Mouse (Mus musculus): Measurements from ENCODE around the gene Plxnc1. TPM values are rescaled to one million over a fixed set of nuclear protein-coding genes. Genes with fewer than 3 reads are reported as not detected.

Gene Plxnc1
- polyA plus RNA-seq, 1 experiment from 2014 or later, result 3.9 TPM

- peak overlapping the region; percentile 48; the same call in 1 of the 2 replicates for H3K27ac ChIP-seq (ENCODE audit: low read depth, low read length)
- WGBS, result 57% methylated on average over 6 of the region's 6 CpGs
- H3K9ac ChIP-seq (ENCODE audit: low read depth, low read length), result no peak overlapping the region
- no peaks in the 10 kb centered on the region for H3K9me3 ChIP-seq (ENCODE audit: control insufficient read depth, low read length)
- no peak overlapping the region for H3K4me3 ChIP-seq (ENCODE audit: low read length)
- peaks cover 6% of the 10 kb centered on the region; the same call in 1 of the 2 replicates for H3K4me1 ChIP-seq (ENCODE audit: control insufficient read depth, insufficient read depth, low read length)
- H3K36me3 ChIP-seq (ENCODE audit: control insufficient read depth, insufficient read depth, low read length), result no peaks in the 10 kb centered on the region
- H3K27me3 ChIP-seq (ENCODE audit: control insufficient read depth, insufficient read depth, low read length), result no peaks in the 10 kb centered on the region
- H3K4me2 ChIP-seq (replicated peaks; ENCODE audit: low read depth, low read length), result no peak overlapping the region
- ATAC-seq (ENCODE audit: low FRiP score, low TSS enrichment), result peak; percentile 63; the same call in 1 of the 2 replicates
Measured at GRCm38 (mm10) chr10:94829407-94829806, 115.2 kb downstream of the Plxnc1 start.

DNA sequence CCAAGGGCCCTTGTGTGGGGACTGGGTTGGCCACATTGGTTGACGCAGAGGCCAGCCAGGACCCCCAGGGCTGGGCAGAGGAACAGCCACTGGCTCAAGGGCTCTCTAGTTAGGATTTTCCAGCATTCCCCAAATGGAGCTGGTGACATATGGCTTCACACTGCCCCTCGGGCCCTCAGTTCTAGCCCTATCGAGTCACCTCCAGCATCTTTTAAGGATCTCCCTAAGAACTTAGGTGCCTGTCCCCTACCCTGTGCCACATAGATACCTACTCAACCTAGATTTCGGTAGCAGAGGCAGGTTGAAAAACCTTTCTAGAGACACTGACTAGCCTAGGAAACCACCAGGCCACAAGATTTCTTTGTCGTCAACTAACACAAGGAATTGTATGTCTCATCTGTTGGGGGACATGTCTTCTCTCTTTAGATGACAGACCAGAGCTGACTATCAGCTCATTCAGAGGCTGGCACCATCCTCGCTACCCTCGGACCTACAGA, 115.9 kb downstream of the Plxnc1 start:
- 90% methylated on average over 7 of the region's 7 CpGs for WGBS
- H3K4me2 ChIP-seq (replicated peaks; ENCODE audit: low read depth, low read length), result no peak overlapping the region
- H3K27ac ChIP-seq (ENCODE audit: low read depth, low read length), result no peak overlapping the region
- no peak overlapping the region for H3K4me3 ChIP-seq (ENCODE audit: low read length)
- ATAC-seq (ENCODE audit: low FRiP score, low TSS enrichment), result no peak
- peaks cover 11% of the 10 kb centered on the region; the same call in 1 of the 2 replicates for H3K4me1 ChIP-seq (ENCODE audit: control insufficient read depth, insufficient read depth, low read length)
- no peaks in the 10 kb centered on the region for H3K36me3 ChIP-seq (ENCODE audit: control insufficient read depth, insufficient read depth, low read length)
- H3K27me3 ChIP-seq (ENCODE audit: control insufficient read depth, insufficient read depth, low read length), result no peaks in the 10 kb centered on the region
- no peaks in the 10 kb centered on the region for H3K9me3 ChIP-seq (ENCODE audit: control insufficient read depth, low read length)
- no peak overlapping the region for H3K9ac ChIP-seq (ENCODE audit: low read depth, low read length)

- H3K4me2 ChIP-seq (replicated peaks; ENCODE audit: low read depth, low read length), result no peak overlapping the region
- no peak overlapping the region for H3K9ac ChIP-seq (ENCODE audit: low read depth, low read length)
- H3K36me3 ChIP-seq (ENCODE audit: control insufficient read depth, insufficient read depth, low read length), result no peaks in the 10 kb centered on the region
- peaks cover 13% of the 10 kb centered on the region; the same call in 1 of the 2 replicates for H3K4me1 ChIP-seq (ENCODE audit: control insufficient read depth, insufficient read depth, low read length)
- H3K27ac ChIP-seq (ENCODE audit: low read depth, low read length), result no peak overlapping the region
- ATAC-seq (ENCODE audit: low FRiP score, low TSS enrichment), result no peak
- 77% methylated on average over 14 of the region's 14 CpGs for WGBS
- no peak overlapping the region for H3K4me3 ChIP-seq (ENCODE audit: low read length)
- no peaks in the 10 kb centered on the region for H3K9me3 ChIP-seq (ENCODE audit: control insufficient read depth, low read length)
- H3K27me3 ChIP-seq (ENCODE audit: control insufficient read depth, insufficient read depth, low read length), result no peaks in the 10 kb centered on the region
Measured at GRCm38 (mm10) chr10:94827890-94828733, 116.5 kb downstream of the Plxnc1 start.

DNA sequence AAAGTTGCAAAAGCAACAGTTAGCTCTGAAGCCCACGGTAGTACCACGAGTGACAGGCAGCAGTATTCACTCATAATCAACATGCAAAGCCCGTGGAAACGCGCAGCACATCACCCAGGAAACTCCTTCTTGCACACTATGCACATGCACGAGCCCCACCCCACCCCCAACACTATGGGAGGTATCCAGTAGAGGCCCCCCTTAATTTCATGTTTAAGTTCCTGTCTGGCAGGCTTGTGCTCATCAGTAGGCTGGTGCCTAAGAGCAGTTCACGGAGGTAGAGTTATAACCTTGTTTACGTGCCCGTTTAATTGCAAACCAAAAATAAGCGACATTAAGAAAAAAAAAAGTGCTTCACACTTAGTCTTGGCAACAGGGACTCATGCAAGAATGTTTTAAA, 117.3 kb downstream of the Plxnc1 start:
- H3K27ac ChIP-seq (ENCODE audit: low read depth, low read length), result no peak overlapping the region
- no peaks in the 10 kb centered on the region for H3K36me3 ChIP-seq (ENCODE audit: control insufficient read depth, insufficient read depth, low read length)
- H3K4me1 ChIP-seq (ENCODE audit: control insufficient read depth, insufficient read depth, low read length), result peaks cover 13% of the 10 kb centered on the region; the same call in 1 of the 2 replicates
- no peaks in the 10 kb centered on the region for H3K9me3 ChIP-seq (ENCODE audit: control insufficient read depth, low read length)
- H3K27me3 ChIP-seq (ENCODE audit: control insufficient read depth, insufficient read depth, low read length), result no peaks in the 10 kb centered on the region
- H3K4me3 ChIP-seq (ENCODE audit: low read length), result no peak overlapping the region
- 89% methylated on average over 10 of the region's 10 CpGs for WGBS
- no peak for ATAC-seq (ENCODE audit: low FRiP score, low TSS enrichment)
- no peak overlapping the region for H3K9ac ChIP-seq (ENCODE audit: low read depth, low read length)
- no peak overlapping the region for H3K4me2 ChIP-seq (replicated peaks; ENCODE audit: low read depth, low read length)

DNA sequence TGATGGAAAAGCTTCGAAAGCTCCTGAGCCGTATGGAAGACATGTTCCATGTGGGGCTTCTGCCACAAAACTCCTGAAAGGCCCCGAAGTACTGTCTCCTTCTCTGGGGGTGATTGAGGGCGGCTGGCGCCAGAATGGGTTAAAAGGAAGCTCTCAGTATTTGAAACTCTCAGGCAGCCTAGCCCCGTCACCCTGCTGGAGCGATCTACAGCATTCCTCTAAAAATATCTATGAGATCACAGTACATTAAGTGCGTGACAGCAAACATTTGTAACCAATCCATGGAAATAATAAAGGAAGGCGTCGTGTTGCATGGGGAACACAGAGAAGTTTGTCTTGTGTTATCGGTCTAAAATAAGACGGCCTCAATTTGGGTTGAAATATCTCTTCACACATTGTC, 118.2 kb downstream of the Plxnc1 start:
- peaks cover 13% of the 10 kb centered on the region; the same call in 1 of the 2 replicates for H3K4me1 ChIP-seq (ENCODE audit: control insufficient read depth, insufficient read depth, low read length)
- H3K9me3 ChIP-seq (ENCODE audit: control insufficient read depth, low read length), result no peaks in the 10 kb centered on the region
- no peak for ATAC-seq (ENCODE audit: low FRiP score, low TSS enrichment)
- H3K4me3 ChIP-seq (ENCODE audit: low read length), result no peak overlapping the region
- H3K9ac ChIP-seq (ENCODE audit: low read depth, low read length), result no peak overlapping the region
- H3K27ac ChIP-seq (ENCODE audit: low read depth, low read length), result no peak overlapping the region
- H3K4me2 ChIP-seq (replicated peaks; ENCODE audit: low read depth, low read length), result no peak overlapping the region
- 71% methylated on average over 12 of the region's 12 CpGs for WGBS
- no peaks in the 10 kb centered on the region for H3K36me3 ChIP-seq (ENCODE audit: control insufficient read depth, insufficient read depth, low read length)
- no peaks in the 10 kb centered on the region for H3K27me3 ChIP-seq (ENCODE audit: control insufficient read depth, insufficient read depth, low read length)

GRCm38 (mm10) chr10:94825951-94826350, 118.7 kb downstream of the Plxnc1 start:
- H3K9ac ChIP-seq (ENCODE audit: low read depth, low read length), result no peak overlapping the region
- no peaks in the 10 kb centered on the region for H3K9me3 ChIP-seq (ENCODE audit: control insufficient read depth, low read length)
- H3K27me3 ChIP-seq (ENCODE audit: control insufficient read depth, insufficient read depth, low read length), result no peaks in the 10 kb centered on the region
- H3K27ac ChIP-seq (ENCODE audit: low read depth, low read length), result no peak overlapping the region
- no peak for ATAC-seq (ENCODE audit: low FRiP score, low TSS enrichment)
- no peak overlapping the region for H3K4me2 ChIP-seq (replicated peaks; ENCODE audit: low read depth, low read length)
- H3K36me3 ChIP-seq (ENCODE audit: control insufficient read depth, insufficient read depth, low read length), result no peaks in the 10 kb centered on the region
- H3K4me1 ChIP-seq (ENCODE audit: control insufficient read depth, insufficient read depth, low read length), result peaks cover 13% of the 10 kb centered on the region; the same call in 1 of the 2 replicates
- WGBS, result 80% methylated on average over 2 of the region's 2 CpGs
- H3K4me3 ChIP-seq (ENCODE audit: low read length), result no peak overlapping the region

GRCm38 (mm10) chr10:94823971-94824760, 120.5 kb downstream of the Plxnc1 start:
- peaks cover 11% of the 10 kb centered on the region; the same call in 1 of the 2 replicates for H3K4me1 ChIP-seq (ENCODE audit: control insufficient read depth, insufficient read depth, low read length)
- H3K9me3 ChIP-seq (ENCODE audit: control insufficient read depth, low read length), result no peaks in the 10 kb centered on the region
- no peak for ATAC-seq (ENCODE audit: low FRiP score, low TSS enrichment)
- no peak overlapping the region for H3K4me3 ChIP-seq (ENCODE audit: low read length)
- H3K36me3 ChIP-seq (ENCODE audit: control insufficient read depth, insufficient read depth, low read length), result no peaks in the 10 kb centered on the region
- 41% methylated on average over 11 of the region's 11 CpGs for WGBS
- no peak overlapping the region; the same call in 1 of the 2 replicates for H3K4me2 ChIP-seq (replicated peaks; ENCODE audit: low read depth, low read length)
- no peak overlapping the region for H3K9ac ChIP-seq (ENCODE audit: low read depth, low read length)
- peak overlapping the region; percentile 71; the same call in 1 of the 2 replicates for H3K27ac ChIP-seq (ENCODE audit: low read depth, low read length)
- no peaks in the 10 kb centered on the region for H3K27me3 ChIP-seq (ENCODE audit: control insufficient read depth, insufficient read depth, low read length)

GRCm38 (mm10) chr10:94818781-94819665, 125.6 kb downstream of the Plxnc1 start:
- no peak overlapping the region for H3K4me2 ChIP-seq (replicated peaks; ENCODE audit: low read depth, low read length)
- 89% methylated on average over 17 of the region's 17 CpGs for WGBS
- no peak overlapping the region for H3K4me3 ChIP-seq (ENCODE audit: low read length)
- peaks cover 3% of the 10 kb centered on the region; the same call in 1 of the 2 replicates for H3K4me1 ChIP-seq (ENCODE audit: control insufficient read depth, insufficient read depth, low read length)
- no peaks in the 10 kb centered on the region for H3K36me3 ChIP-seq (ENCODE audit: control insufficient read depth, insufficient read depth, low read length)
- H3K9ac ChIP-seq (ENCODE audit: low read depth, low read length), result no peak overlapping the region
- H3K9me3 ChIP-seq (ENCODE audit: control insufficient read depth, low read length), result no peaks in the 10 kb centered on the region
- no peaks in the 10 kb centered on the region for H3K27me3 ChIP-seq (ENCODE audit: control insufficient read depth, insufficient read depth, low read length)
- H3K27ac ChIP-seq (ENCODE audit: low read depth, low read length), result no peak overlapping the region
- no peak for ATAC-seq (ENCODE audit: low FRiP score, low TSS enrichment)

All from kidney, embryonic 14.5 days (tissue).